Mouse (Mus musculus) small intestine, adult 2 months (tissue): Measurements from ENCODE around the gene Lcn5.

Experiments
- CTCF ChIP-seq: fragments of 200-500 bp; IDR thresholded peaks from 2 replicates; pipeline ENCODE4 v1.5.1; 2012; ENCODE audit warnings: low read depth, mild to moderate bottlenecking, control low read depth, inconsistent platforms, low read length, moderate library complexity, mixed read lengths; ENCODE audit not compliant: insufficient replicate concordance, insufficient read length; ENCODE audit errors: extremely low read depth
- POLR2A ChIP-seq: fragments of 200-500 bp; IDR thresholded peaks from 2 replicates; pipeline ENCODE4 v1.6.1; 2012; ENCODE audit warnings: low read depth, mild to moderate bottlenecking, control low read depth, inconsistent platforms, low read length, moderate library complexity

DNA sequence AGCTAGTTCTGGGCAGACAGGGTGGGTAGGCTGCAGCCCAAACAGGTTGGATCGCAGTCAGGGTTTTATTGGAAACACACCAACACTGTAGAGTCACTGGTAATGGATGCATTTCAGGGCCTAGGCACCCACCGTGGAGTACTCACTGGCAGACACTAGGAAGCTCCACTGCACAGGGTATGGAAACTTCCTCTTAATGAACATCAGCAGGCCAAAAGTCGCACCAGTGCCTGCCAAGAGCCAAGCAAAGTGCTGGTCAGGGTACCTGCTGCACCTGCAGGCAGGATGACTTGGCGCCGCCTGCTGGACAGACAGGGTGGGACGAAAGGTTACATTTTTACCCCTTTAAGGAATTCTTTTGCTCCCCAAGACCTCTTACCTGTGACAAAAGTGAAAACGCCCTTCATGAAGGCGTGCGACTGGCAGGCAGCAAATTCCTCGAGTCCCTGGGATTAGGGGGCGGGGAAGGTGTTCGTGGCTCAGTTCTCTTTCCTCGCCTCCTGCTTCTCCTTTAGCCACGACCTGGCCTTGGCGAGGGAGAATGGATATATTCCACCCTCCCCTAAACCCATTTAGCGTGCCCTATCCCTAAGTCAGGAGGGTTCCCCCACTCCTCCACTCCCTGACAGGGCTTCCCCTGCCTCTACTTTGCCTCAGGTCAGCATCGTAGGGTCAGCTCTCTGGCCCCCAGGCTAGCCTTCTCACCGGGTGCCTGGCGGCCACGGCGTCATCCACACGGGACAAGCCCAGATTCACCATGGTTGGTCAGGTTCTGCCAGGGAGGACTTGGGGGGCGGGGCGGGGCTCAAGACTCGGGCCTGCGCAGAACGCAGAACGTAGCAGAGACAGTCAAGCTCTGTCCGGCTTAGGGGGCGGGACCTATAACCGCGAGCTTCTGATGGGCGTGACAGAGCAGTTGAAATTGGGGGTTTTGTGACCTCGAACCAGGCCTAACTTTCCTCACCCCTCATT is 36.2 kb upstream of the Lcn5 start, which contains the start of gene Tmem141:
- TF ChIP-seq CTCF (peak; percentile 76), POLR2A (no peak; the same call in 1 of the 2 replicates)
